Mouse (Mus musculus) embryonic fibroblast, embryonic 13.5 days (primary cell): Measurements from ENCODE around the gene Prkar1b.

ENCODE experiments used
- CTCF ChIP-seq: IDR thresholded peaks from 2 replicates; pipeline ENCODE4 v1.5.1; 2011; ENCODE audit warnings: mild to moderate bottlenecking, control low read depth, low read length, moderate library complexity, borderline replicate concordance; ENCODE audit not compliant: insufficient read depth
- POLR2A ChIP-seq: IDR thresholded peaks from 2 replicates; pipeline ENCODE4 v1.6.1; 2011; ENCODE audit warnings: low read depth, mild to moderate bottlenecking, control low read depth, low read length, moderate library complexity

GRCm38 (mm10) chr5:139035171-139035570 lies 114.6 kb downstream of the Prkar1b start:
- no peak for TF ChIP-seq CTCF
- TF ChIP-seq POLR2A, result no peak
